Mouse (Mus musculus) layer of hippocampus, postnatal 25 days (tissue): ENCODE measurements around the gene Med21. TPM values are rescaled to one million over a fixed set of nuclear protein-coding genes. Genes with fewer than 3 reads are reported as not detected.

Experiments
- DNase-seq, 2 experiments: peaks; one replicate each; pipeline ENCODE4 v3.0.0; 2022; ENCODE audit warnings: mixed read lengths in 2 of 2, low spot score in 1 of 2; ENCODE audit errors: extremely low spot score in 1 of 2
- total RNA-seq, 2 experiments: library from RNA; stranded (reverse); gene quantifications; 2 replicates each; pipeline ENCODE4 v1.2.3; 2021

The Med21 gene
- total RNA-seq, 2 experiments from 2014 or later, result 38.6 to 47.1 TPM

DNA sequence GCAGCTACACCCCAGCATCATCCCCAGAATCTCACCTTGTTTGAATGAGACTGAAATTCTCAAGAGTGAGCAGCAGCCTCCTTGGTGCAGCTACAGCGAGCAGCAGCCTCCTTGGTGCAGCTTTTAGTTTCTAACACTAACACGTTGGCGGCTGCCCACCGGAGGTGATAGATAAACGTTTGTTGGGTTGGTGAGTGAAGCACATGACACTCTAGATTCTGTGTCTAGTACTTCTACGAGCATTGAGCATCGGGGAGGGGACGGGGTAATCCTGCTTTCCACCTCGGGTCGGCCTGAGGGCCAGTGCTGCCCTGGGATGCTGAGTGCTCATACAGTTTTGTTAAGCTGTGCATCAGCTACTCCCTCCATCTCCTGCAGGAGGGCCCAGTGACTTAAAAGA is 34.6 kb downstream of the Med21 start:
- DNase-seq, result no peak

- no peak for DNase-seq
Measured at GRCm38 (mm10) chr6:146678136-146679070, 36.1 kb downstream of the Med21 start.

DNA sequence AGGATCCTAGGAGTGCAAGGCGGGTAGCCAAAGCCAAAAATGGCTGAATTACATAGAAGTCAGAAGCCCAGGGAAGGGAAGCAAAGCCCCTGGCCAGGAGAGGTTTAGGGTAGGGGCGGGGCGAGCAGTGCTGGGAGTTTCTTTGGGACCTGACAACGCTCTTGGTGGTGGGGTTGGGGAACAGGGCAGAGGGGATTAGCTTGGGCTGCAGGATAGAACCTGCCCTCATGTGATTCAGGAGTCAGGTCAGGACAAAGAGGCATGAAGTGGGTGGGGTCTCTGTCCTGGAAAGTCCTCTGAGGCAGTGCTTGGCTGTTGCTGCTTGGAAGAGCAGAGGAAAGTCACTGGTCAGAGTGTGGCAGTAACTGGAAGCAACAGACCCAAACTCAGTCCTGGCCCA is 41.5 kb downstream of the Med21 start:
- no peak for DNase-seq

GRCm38 (mm10) chr6:146685781-146686308 is 43.5 kb downstream of the Med21 start:
- peak in 1 of 2 experiments; percentile 33 for DNase-seq

- DNase-seq, result no peak
Measured at GRCm38 (mm10) chr6:146686463-146687196, 44.3 kb downstream of the Med21 start.

GRCm38 (mm10) chr6:146688010-146688409 is 45.7 kb downstream of the Med21 start:
- DNase-seq, result no peak

GRCm38 (mm10) chr6:146688861-146689260 is 46.5 kb downstream of the Med21 start:
- DNase-seq, result no peak

DNA sequence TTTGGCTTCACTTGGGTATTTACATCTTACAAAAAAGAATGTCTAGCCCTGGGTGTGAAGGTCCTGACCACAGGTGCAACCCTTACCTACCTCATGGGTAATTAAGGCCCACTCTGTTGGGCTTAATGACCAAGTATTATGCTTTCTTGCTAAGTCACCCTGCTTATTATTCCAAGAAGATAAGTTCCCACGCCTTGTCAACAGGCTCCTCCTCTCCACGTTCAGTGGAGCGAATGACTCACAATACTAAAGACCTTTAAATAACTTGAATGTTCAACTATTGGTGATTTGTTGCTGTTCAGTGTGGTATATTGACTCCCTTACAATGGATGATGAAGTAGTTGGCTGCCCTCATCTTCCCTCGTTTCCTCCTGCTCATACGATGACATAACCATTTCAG is 55.4 kb downstream of the Med21 start:
- no peak for DNase-seq

DNA sequence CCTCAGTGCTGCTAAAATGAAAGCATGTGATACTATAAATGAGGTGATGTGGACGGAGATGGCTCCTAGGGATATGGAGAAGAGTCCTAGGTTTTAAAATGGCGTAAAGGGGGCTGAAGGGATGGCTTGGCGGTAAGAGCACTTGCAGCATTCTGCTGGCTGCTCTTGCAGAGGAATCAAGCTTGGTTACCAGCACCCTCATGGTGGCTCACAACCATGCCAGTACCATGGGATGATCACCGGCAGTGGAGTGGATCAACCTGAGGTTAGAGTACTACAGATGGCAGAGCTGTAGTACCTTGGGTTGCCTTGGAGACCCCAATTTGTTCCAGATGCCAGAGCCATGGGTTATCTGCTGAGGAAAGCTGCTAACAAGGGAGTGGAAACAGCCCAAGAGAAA is 56.0 kb downstream of the Med21 start:
- no peak for DNase-seq

Other genes with a start within 250 kb of the Med21 start
- 10 to 100 TPM; 16.6 to 20.5 TPM for gene Itpr2, start 140.3 kb upstream of the Med21 start, total RNA-seq
- 100 to 1,000 TPM; 100 to 104 TPM for gene Fgfr1op2, start 65.3 kb upstream of the Med21 start, total RNA-seq
- gene Ints13, start 64.7 kb upstream of the Med21 start, total RNA-seq, result 10 to 100 TPM; 35.2 to 44.2 TPM
- 10 to 100 TPM; 42.0 to 44.2 TPM for gene Tm7sf3, start 277 bp downstream of the Med21 start, total RNA-seq
- 10 to 100 TPM; 21.4 to 22.2 TPM for gene Stk38l, start 82.4 kb downstream of the Med21 start, total RNA-seq
- gene Arntl2, start 153.5 kb downstream of the Med21 start, total RNA-seq, result 1 to 10 TPM; 4.9 to 8.8 TPM
- gene Smco2, start 207.6 kb downstream of the Med21 start, total RNA-seq, result not detected
- 10 to 100 TPM; 40.9 to 41.7 TPM for gene Ppfibp1, start 245.9 kb downstream of the Med21 start, total RNA-seq